Mouse (Mus musculus) cerebellum, adult 8-10 months (tissue): ENCODE measurements around the gene Akap10.
A peak's percentile ranks its signal among the peaks of the same experiment; 100 is the strongest.
"Not testable (repeated sequence)": the region's sequence is repeated elsewhere in the genome, so short reads cannot be mapped to it uniquely, and the experiment has no call there.

Source experiments
- DNase-seq: peaks from one replicate; pipeline ENCODE4 v3.0.0; 2022

Akap10 gene

DNA sequence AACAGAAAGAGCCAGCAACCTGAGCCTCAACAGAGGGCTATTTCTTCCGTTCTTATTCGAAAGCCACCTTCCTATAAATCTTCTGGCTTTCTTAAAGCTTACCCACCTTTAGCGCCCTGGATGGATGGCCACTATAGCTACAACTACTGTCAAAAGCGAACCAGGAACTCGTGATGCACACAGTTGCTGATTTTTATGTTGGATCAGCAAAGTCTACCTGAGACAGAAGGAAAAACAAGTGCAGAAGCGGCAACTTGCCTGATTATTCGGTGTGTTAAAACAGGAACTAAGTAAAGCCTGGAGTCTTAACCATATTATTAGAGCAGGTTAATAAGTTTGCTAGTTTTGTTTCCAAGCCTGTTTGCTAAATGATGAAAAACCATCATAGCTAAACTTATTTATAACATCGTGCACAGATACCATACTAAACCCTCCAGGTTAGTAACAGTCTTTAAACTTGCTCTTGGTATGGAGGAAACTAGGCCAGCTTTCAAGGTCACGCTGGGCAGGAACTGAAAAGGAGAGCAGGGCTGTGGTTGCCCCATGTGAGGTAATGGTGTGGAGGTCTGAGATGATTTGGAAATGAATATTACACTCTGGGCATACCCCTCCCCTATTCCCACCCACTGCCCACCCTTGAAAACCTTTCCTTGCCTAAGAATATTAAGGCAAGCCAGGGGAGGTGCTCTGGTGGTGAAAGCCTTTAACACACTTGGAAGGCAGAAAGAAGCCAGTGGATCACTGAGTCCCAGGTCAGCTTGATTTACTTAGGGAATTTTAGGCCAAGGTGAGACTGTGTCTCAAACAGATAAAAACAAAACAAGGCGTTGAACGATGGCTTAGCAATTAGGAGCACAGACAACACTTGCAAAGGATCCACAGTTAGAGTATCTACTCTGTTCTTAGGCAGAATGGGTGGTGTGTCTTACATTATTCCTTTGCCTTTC lies 861 bp upstream of the Akap10 start:
- DNase-seq: no peak

GRCm38 (mm10) chr11:61929323-61930097 lies 542 bp downstream of the Akap10 start:
- DNase-seq: no peak

DNA sequence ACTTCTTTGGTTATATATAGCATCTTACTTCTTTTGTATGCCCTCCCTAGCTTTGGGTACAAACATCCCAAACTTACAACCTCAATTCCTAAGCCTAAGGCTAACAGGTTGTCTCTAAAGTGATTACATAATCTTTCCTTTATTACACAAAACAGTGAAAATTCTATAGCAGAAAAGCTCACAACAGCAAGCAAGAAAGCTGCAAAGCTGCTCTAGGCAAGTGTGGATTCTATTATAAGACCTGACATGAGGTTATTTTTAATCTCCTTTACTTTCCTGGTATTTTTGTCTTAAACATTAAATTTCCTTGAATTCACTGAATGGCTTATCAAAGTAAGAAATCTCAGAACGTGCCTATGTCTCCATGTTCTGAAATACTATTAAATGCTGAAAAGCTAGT lies 6.7 kb downstream of the Akap10 start:
- DNase-seq: no peak

- DNase-seq: no peak
These were observed 10.3 kb downstream of the Akap10 start for GRCm38 (mm10) chr11:61919702-61920101.

DNA sequence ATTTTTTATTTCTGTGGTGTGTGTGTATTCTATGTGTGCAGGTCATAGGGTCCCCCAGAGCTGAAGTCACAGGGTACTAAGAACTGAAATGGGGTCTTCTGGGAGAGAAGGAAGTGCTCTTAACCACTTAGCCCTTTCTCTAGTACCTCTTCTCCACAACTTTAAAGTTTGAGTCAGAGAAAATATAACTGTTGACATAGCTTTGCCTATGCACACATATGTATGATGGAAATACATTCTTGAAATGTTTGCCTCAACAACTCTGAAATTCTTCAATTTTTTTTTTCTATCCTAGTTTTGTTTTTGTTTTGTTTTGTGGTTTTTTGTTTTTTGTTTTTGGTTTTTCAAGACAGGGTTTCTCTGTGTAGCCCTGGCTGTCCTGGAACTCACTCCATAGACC lies 21.7 kb downstream of the Akap10 start:
- no peak for DNase-seq

DNA sequence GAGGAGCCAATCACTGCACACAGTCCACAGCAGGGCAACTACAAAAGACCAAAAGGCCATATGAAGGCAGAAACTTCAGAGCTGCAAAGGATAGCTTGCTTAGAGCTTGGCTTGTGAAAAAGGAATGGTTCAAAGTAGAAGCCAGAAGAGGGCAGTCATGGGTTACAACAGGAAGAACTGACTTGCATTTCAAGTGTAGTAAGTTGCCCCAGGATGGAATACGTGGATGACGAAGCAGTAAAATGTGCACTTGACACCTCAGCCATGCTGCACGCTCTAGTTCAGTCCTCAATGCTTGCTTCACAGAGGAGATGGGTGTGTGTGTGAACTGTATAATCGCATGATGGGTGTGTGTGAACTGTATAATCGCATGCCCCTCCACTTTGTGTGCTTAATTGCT lies 47.9 kb downstream of the Akap10 start:
- DNase-seq: no peak

- no peak for DNase-seq
These were observed 50.1 kb downstream of the Akap10 start for GRCm38 (mm10) chr11:61879921-61880320.

DNA sequence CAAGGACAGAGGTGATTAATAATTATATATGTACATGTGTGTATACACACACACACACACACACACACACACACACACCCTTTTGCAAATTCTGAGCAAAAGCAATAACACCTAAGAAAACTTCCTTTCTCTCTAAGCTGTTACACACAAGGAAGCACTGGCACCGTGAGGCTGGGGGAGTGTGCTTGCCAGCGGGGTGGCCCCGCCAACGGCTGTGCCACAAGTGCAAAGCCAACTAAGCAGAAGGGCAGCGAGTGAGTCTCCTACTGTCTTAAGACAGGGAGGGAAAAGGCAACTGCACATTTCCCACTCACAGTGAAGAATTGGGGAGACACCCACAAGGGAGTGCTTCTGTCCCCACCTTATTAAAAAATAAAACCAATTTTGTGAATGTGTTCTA lies 58.2 kb downstream of the Akap10 start:
- DNase-seq: no peak

GRCm38 (mm10) chr11:61866856-61867255 lies 63.2 kb downstream of the Akap10 start:
- DNase-seq: no peak

DNA sequence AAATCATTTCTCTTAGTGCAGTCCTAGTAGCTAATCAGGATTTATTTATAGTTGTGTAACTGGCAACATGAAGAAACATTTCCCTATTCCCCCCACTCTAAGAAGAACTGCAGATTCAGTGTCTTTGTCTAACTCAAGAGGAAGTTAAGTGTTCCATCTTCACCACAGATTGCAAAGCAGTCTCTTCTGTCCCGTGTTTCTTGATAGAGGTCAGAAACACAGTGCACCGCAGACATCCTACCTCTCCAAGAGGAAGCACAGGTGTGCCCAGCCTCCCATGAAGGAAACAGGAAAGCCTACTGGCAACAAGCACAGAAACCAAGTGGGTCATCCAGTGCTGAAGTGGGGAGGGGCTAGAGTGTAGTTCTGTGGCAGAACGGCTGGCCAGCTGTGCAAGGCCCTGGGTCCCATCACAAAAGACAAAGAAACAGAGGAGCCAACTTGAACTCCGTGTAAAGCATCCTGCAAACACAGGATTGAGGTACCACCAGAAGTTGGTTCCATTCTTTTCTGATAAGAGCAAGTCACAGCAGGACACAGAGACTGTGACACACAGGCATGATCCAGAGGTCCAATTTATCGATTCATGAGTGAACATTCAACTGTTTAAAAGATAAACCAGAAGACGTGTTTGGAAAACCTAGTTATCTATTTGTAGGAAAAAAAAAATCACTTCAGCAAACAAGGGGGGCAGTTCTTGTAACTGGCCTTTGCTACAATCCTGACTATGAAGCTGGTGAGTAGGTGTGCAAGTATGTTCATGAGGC lies 68.1 kb downstream of the Akap10 start:
- no peak for DNase-seq

- DNase-seq: no peak
These were observed 70.7 kb downstream of the Akap10 start for GRCm38 (mm10) chr11:61859316-61859715.

GRCm38 (mm10) chr11:61855539-61855938 lies 74.5 kb downstream of the Akap10 start:
- peak; percentile 15 for DNase-seq

- peak; percentile 92 for DNase-seq
These were observed 75.1 kb downstream of the Akap10 start, which contains the start of gene Ulk2 for GRCm38 (mm10) chr11:61854988-61855411. Gene Ulk2, minus strand, starts transcription at chr11:61855073.

- peak; percentile 82 for DNase-seq
These were observed 75.7 kb downstream of the Akap10 start for GRCm38 (mm10) chr11:61854211-61854987.

DNA sequence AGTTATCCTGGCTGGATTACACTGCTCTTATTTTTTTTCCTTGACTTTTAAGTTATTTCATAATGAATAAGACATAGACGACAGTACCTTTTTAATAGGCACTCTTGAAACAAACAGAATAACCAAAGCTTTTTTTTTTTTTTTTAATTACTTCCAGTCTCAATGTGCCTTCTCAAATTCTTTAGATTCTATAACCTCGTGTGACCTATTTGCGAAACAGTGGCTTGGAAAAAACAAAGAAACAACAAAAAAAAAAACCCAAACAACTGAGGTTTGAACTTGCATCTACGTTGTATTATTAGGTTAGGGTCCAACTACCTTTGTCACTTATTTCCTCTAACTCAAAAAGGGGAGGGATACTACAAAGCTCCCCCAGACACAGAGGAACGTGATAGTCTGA lies 76.4 kb downstream of the Akap10 start:
- DNase-seq: no peak

DNA sequence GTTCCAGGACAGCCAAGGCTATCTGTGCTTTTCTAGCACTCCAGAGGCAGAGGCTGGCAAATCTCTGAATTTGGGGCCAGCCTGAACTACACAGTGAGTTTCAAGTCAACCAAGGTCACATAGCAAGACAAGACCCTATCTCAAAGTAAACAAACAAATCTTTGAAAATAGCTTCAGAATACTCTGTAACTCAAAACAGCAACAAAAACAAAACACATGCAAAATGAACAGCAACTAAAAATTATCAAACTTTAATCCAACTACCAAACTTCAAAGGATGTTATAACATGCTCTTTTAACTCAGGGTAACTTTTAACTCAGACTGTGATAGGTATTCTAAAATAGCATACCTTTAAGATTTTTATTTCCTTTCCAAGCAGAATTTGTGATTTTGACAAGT lies 77.1 kb downstream of the Akap10 start:
- no peak for DNase-seq

- DNase-seq: no peak
These were observed 78.9 kb downstream of the Akap10 start for GRCm38 (mm10) chr11:61851195-61851594.

GRCm38 (mm10) chr11:61840663-61841062 lies 89.4 kb downstream of the Akap10 start:
- not testable (repeated sequence) for DNase-seq

DNA sequence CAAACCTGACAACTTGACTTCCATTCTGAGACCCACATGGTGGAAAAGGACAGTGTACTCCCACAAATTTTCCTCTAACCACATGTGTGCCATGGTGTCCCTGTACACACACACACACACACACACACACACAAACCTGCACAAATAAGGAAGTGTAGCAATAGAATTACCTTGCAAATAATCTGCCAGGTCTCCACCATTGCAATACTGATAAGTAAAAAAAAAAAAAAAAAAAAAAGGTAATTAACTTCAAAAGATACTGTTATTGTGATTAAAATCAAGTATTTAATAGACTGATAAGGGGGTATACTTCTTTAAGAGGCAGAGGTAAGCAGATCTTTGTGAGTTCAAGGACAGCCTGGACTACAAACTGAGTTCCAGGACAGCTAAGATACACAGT lies 90.1 kb downstream of the Akap10 start:
- DNase-seq: no peak

GRCm38 (mm10) chr11:61839182-61839581 lies 90.9 kb downstream of the Akap10 start:
- DNase-seq: no peak
